Mouse (Mus musculus): ENCODE data around the gene Hlf. TPM values are rescaled to one million over a fixed set of nuclear protein-coding genes. Genes with fewer than 3 reads are reported as not detected.

Hlf gene
- total RNA-seq (2021) = 28.2 and 29.1 TPM in 2 replicates
- long read RNA-seq, experiment 1, full-length matches to known transcripts = 2 of 8 reads
- long read RNA-seq, experiment 1, partial matches to known transcripts = 0 of 8 reads
- long read RNA-seq, experiment 1, other reads (novel, unspliced or antisense) = 6 of 8 reads
- long read RNA-seq, experiment 2, full-length matches to known transcripts = 4 of 10 reads
- long read RNA-seq, experiment 2, partial matches to known transcripts = 0 of 10 reads
- long read RNA-seq, experiment 2, other reads (novel, unspliced or antisense) = 6 of 10 reads

DNA sequence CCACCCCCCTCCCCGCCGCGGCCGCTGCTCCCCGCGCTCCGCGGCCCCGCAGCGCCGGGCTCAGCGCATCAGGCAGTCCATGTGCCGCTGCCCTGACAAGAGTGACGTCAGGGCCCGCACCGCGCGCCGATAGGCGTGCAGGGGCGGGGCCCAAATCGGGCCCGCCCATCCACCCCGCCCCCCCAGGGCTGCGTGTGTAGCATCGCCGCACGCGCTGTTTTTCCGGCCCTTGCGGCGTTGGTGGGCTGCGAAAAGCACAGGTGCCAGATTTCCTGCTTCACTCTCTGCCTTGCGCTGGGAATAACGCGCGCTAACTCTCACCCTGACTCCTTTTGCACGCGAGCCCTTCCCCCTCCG is at the start of gene Hlf:
TSS of gene Hlf (minus strand) at position 79 of the 357 bp plus-strand sequence.
- DNase-seq = peak; percentile 93

DNA sequence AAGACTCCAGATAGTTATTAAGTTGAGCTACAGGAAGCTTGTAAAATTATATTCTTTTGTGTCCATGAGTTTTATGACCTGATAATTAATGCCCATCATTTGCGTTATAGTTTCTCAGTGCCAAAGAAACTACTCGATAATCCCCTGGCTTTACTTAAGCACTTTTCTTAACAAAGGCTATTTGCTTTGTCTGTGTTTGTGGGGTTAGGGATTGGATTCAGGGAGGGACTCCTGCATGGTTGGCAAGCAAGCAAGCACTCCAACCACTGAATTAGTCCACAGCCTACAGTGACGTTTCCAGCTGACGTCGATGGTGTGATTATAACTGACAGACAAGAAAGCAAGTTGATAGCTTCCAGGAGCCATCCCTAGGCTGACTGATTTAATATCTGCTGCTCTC is 48.1 kb upstream of the Hlf start:
- no peak for DNase-seq

DNA sequence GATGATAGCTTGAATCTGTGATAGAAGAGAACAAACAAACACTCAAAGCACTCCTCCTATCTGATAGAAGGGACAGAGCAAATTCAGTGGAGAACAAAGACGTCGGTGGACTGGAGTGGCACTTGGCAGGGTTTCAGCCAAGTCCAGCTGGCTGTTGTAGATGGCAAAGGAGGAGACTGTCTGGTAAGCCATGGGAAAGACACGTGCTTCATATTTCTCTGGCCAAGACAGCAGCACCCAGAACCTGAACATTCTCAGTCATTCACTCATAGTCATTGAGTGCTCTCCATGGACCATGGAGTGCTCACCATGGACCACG is 34.5 kb upstream of the Hlf start:
- DNase-seq = no peak

DNA sequence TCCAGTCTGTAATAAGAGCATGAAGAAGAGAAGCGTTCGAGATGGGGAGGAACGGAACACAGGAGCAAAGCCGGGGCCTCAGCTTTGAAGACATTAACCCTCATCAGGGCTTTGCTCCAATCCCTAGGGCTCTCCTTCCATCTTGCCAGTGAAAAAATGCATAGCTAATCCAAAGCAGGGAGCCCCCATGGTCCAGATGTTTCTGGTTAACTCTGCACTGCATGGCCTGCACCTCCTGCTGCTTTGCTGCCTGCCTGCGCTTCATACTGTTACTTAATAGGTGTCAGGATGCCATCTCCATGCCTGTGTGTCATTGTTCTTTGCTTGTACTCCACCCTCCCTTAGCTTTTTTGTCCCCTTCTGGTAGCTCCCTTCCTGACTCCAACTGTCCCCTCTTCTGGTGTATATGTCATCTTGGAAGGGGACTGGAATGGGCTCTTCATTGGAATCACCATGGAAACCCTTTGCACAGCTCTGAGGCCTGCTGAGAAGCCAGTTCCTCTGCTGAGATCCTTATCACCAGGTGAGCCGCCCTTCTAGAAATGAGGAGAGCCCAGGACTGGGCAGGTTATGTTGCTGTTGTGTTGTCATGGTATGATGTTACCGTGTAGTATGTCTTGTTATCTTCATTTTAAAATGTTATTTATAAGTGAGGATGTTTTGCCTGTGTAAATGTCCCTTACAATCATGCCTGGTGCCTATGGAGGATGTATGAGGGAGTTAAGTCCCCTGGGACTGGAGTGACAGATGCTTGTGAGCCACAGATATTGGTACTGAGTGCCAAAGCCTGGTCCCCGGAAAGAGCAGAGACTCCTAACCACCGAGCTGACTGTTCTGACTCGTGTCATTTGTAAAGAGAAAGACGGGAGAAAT is 33.9 kb upstream of the Hlf start:
- no peak for DNase-seq

DNA sequence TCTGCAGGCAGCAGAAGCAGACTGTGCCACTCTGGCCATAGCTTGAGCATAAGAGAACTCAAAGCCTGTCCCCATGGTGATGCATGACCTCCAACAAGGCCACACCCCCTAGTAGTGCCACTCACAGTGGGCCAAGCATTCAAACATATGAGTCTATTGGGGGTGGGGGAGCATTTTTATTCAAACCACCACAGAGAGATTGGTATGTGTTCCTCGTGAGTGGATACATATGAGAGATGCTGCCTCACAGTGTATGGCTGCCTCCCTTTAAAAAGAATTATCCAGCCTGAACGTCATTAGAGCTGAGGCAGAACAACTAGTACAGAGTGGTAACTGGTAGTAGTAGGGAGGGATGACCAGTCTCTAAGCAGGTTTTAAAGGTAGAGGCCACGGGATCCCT is 33.2 kb upstream of the Hlf start:
- DNase-seq = no peak

DNA sequence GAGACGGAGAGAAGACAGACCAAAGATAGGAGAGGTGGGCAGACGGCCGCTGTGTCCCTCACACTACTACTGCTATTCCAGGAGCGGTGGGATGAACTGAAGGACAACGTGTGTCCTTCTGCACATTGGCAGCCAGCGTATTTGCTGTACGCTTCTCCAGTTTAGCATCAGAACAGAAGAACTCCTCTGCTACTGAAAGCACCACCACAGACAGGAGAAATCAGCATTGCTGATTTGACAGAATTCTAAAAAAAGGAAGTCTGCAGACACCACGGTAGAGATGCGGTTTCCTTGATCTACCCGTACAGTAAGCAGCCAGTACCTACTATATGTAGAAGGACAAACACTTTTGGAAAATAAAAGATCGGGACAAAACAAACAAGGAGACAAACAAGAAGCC is 29.0 kb upstream of the Hlf start:
- DNase-seq = no peak

DNA sequence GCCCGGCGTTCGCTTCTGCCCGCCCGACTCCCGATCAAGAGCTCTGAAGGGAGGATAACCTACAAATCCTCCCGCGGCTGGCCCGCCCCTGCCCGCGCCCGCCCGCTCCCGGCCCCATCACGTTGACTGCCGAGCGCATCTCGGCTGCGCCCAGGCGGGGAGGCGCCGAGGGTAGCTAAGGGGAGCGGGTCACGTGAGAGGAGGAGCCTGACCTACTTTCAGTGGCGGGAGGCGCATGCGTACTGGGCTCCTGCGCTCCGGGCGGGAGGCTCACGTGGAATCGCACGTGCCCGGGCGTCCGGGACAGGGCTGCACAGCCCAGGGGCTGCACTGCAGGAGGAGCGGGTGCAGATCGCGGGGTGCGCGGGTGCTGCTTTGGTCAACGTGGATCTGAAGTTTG is 27.2 kb upstream of the Hlf start:
- DNase-seq = peak; percentile 99

DNA sequence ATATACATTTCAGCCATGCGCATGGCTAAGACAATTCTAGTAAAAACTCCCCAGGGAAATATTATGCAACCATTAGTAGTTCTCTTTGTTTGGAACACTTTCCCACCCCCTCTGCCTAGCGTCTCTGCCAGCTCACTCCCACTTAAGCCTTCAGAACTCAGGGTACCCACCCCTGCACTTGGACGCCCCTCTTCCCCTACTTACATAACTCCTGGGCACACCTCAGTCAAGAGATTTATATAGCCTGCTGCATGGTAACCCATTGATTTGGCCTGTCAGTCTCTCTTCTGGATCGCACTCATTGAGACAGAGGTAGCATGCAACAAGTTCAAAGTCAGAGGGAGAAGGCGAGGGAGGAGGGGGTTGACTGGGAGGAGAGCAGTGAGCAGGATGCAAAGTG is 26.3 kb upstream of the Hlf start:
- no peak for DNase-seq

DNA sequence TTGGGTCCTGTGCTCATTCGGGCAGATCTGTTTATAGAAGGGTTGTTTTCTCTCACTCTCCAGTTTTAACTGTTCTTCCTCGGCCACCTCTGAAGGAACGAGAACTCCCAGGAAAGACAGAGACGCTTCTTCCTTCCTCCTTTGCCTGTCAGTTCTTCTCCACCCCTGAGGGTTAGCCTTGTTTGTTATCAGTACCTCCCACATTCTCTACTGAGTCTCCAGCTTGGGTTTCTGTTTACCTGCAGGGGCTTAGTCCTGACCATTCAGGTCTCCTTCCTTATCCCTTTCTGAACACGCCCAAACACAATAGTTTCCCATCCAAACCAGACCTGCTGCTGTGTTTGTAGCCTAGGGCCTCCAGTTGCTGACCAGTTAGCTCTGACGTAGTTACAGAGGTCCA is 8.2 kb upstream of the Hlf start:
- no peak for DNase-seq

DNA sequence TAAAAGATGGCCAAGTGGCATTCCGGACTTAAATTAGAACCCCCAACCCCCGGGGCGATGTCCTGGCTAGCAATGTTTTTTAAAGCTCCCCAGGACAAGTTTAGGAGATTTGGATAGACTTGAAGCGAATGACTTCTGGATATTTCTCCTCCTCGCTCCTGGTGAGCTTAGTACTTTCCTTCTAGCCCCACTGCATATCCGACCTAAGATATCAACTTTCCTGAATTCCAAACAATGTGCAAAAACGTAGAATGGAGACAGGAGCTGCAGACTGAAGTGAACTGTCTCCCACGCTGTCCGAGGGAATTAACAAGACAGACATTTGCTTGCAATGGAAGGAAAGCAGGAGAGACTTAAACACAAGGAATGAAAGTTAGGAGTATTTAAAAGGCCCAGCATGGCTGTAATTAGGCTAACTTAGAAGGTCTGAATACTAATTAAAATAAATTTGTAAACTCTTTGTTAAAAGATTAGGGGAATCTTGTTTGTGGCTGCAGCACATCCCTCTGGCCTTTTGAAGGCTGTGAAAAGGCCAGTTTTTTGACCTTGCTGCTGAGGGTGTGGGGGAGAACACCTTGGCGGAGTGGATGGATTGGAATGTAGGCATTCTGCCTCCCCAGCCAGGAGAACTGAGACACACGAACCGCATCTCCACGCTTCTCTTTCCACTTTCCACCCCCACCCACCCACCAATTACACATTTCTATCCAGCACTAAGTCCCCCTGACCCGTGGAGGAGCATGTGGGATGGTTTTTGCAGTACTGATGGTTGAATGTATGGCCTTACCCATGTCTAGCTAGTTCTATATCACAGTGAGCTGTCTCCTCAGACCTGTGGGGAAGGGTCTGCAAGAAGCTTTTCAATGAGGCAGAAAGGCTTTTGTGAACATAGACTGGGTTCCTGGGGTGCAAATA is 833 bp upstream of the Hlf start:
- DNase-seq = no peak

DNA sequence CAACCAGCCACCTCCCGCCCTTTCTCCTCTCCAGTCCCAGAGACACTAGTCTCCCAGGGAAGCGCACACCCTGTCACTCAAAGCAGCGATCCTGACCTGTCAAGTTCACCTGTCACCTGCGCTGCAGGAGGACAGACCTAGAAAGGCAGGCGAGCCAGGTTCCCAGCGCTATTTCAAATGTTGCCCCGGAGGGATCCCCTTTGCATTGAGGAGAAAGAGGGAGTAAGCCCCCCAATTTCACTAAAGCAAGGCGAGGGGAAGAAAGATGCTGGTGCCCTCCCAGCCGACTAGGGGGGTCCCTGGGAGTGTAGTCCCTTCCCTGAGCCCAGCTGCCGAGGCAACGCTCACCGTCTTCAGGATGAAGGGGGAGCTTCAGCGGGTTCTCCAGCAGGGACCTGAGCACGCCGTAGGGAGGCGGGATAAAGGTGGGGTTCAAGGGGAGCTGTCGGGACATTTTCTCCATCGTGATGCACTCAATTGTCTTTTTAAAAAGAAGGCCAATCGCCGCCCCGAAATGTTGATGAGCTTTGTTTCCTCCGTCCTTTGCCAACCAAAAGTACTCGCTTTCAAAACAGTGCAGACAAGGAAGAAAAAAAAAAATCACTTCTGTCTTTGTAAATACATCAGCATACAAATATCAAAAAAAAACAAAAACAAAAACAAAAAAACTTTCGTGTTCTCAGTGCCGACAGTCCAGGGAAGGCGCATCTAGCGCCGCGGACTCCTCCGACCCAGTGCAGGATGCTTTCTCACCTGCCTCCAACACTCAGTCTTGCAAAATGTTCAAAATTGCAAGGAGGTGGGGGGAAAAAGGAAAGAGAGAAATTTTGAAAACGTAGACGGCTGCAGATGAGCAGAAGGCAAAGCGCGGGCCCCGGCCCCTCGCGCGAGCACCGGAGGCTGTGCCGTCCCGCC is 536 bp downstream of the Hlf start:
- DNase-seq = no peak

DNA sequence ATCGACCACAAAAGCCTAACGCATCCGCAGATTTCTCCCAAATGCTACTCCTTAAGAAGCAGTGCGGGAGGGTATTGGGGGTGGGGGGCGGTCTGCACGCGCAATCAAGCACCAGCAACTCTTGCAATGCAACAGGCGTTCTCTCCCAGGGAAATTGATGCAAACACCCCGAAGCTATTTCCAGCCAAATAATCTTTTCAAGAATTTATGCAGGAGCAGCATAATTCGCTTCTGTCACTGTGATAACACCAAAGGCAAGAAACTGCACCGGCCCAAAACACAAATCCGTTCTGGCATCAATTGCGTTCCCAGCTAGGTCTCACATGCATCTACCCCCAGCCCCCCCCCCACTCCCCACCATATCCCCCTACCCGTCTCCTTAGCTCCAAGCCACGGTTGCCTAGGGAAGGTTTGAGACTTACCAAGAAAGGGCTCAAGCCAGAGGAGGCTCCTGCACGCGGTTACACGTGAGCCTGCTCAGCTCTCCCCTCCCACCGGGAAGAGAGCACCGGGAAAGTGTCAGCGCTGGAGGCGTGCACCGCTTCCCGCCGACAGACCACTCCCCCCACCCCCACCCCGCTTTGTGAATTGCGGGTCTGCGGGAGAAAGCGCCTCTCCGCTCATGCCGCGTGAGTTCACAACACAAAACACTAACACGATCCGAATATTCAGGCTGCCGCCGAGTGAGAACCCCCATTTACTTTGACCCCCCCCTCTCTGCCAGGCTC is 1.4 kb downstream of the Hlf start:
- peak; percentile 69 for DNase-seq

DNA sequence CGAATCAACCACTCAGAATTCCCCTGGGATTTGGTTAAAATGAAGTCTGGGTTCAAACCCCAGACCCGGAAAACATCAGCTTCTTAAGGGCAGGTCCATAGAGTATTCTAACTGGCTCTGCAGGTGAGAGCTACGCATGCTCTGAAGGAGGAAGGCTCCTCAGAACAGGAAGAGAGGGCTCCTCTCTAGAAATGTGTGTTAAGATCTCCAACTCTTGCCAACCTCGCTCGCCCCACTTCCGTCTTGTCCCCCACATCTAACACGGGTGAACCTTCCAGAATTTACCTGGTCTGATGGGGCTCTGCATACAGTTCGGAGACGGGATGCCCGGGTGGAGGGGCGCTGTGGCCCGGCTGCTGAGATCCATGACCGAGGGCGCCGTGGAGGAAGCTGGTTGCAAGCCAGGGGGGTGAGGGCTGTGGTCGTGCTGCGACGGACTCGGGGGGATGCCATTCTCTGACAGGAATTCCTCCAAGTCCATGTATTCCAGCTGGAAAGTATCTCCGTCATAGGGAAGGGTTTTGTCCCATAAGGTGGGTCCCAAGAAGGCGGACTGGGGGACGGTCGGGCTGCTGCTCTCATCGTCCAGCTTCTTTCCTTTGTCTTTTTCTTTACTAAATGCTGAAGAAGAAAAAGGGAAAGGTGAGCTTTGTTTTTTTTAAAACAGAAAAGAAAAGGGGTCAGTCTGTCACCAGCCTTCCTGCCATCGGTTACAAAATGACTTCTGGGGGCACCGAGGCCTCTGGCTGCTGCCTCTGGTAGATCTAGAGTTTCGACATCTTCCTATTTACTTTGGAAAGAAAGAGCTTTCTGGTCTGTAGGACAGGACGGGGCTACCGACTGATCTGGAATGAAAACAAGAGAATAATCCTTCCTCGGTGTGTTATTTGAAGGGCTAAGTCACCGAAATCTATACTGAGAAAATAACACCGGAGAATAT is 2.9 kb downstream of the Hlf start:
- no peak for DNase-seq

DNA sequence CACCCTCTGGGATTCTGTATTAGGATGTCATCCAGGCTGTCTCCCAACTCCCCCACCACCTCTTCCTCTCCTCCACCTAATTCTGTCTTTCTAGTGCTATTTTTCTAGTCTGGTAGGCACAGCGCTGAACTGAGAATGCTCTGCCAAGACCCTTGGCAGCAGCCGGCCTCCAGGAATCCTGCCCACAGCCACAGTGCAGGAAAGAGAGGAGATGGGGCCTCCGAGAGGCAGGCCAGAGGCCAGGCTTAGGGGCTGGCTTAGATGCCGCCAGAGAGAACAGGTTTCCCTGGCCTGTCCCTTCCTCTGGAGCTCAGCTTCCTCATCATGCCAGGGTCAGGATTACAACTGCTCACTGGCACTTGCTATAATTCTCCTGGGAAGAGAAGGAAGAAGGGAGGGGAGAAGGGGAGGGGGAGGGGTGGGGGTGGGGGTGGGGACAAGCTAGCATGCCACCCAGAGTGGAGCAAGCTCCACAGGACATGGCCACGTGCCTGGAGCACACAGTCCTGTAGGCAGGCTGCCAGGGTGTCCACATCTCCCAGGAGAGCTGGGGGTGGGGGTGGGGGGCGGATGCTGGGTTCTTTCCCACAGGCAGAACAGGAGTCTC is 8.6 kb downstream of the Hlf start:
- DNase-seq = peak; percentile 86

DNA sequence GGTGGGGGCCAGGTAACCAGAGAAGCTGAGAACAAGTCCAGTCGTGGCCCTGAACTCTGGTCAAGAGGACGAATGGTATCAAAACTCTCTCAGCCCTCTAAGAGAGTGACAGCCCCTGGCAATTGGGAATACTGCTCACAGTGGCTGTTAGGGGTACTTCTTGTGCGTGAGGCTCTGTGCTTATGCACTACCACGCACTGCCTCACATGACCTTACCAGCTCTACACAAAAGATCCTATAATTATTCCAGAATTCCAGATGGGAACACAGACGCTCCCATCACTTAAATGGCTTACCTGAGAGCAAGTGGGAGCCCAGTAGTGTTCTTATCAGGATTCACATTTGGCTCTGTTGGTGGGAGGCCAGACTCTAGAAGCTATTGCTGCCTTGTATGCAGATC is 9.6 kb downstream of the Hlf start:
- DNase-seq = no peak

DNA sequence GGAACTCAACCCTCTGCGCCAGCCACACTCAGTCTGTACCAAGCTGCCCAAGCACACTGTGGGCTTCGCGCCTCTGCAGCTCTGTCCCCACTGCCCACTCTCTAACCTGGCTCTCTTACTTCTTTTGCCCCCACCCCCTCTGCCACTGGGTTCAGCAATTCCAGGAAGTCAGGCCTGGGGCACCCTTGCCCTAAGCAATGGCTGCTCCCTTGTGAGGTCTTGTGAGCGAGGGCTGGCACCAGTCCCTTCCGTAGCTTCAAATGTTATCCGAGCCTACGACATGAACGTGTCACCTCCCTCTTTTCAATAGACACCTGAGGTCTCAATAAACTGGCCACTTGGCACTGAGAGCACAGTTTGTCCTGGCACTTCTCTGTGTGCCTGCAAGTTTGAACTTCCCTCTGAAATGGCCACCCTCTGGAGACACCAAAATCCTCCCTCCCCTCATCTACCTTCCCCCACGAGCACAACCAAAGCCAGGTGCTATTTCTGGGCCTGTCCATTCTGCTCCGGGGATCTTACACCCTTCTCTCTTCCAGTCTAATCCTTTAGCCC is 10.5 kb downstream of the Hlf start:
- no peak for DNase-seq

DNA sequence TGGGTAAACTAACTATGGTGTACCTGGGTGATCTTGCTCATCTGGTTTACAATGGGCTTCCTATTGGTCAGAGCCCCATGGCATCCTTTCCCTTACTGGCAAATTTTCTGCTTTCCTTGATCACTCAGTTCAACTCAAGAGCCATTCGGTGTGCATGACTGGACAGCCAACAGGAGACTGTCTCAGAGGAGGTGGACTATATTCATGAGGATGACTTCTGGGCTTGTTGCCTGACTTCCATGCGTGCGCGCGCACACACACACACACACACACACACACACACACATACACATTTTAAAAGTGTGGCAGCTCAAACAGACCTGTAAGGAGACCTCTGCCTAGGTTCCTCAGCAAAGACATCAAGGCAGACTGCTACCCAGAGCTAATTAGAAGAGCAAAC is 12.7 kb downstream of the Hlf start:
- DNase-seq = no peak

DNA sequence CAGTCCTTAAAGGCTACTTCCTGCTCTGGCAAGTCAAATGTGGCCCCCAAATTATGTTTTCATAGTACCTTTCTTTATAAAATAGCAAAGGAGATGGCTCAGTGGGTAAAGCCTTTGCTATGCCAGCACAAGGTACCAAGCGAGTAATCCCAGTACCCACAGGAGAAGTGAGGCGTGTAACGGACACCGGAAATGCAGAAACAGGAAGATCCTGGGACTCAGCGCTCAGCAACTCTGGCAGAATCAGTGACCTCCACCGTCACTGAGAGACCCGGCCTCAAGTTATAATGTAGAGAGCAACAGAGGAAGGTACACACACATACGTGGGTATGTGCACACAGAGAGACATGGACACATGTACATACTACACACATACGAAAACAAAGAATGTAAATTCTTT is 14.3 kb downstream of the Hlf start:
- no peak for DNase-seq

DNA sequence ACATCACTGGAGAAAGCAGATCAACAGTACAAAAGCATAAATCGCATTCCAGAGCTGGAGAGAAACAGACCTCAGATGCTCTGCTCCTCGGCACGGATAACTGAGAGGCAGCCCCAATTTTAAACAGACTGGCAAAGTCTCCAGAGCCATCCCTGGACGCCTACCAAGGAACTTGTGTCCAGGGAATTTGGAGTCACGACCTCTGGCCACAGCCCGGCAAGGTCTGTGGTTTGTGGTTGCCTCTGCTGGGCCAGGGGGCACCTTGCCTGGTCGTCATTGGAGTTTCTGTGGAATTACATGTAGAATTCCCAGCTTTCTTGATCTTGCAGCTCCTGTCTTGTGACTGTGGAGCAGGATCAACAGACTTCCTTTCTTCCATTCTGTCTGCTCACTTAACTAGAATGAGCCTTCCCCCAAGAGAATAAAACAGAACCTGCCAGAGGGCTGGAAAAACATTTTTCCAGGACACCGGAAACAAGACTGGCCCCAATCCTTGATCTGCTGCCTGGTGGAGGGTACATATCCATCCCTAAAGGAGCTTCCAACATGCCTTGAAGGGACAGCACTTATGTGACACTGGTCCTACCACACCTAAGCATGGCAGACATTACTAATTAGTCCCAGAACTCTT is 19.1 kb downstream of the Hlf start:
- peak; percentile 35 for DNase-seq
